Mouse (Mus musculus): ENCODE results near the gene Psma7.

- TF ChIP-seq SRF (IDR thresholded peaks at IDR 0.05; ENCODE audit: control insufficient read depth, insufficient read length, low read depth) (no peak), POLR2A (IDR thresholded peaks at IDR 0.05; ENCODE audit: insufficient read length, low read depth) (no peak), MAX (IDR thresholded peaks at IDR 0.05; ENCODE audit: low read depth) (no peak), E2F4 (IDR thresholded peaks at IDR 0.05; ENCODE audit: insufficient read depth) (no peak), USF1 (IDR thresholded peaks at IDR 0.05; ENCODE audit: low read depth) (no peak), MYOG (IDR thresholded peaks at IDR 0.05; ENCODE audit: control insufficient read depth in 1 of 3, insufficient read depth in 1 of 3, insufficient read length in 2 of 3, low read depth in 2 of 3) (no peak), TCF12 (IDR thresholded peaks at IDR 0.05; ENCODE audit: insufficient read depth, poor library complexity, severe bottlenecking) (no peak)
Measured at GRCm38 (mm10) chr2:180025135-180025860, 16.9 kb downstream of the Psma7 start.
